Mouse (Mus musculus): ENCODE results near the gene Cd300lg. TPM values are rescaled to one million over a fixed set of nuclear protein-coding genes. Genes with fewer than 3 reads are reported as not detected.

The Cd300lg gene
- total and polyA plus RNA-seq, 3 experiments = not detected

- Histone ChIP-seq H3K4me2 (ENCODE audit: insufficient read depth, low read depth, poor library complexity, severe bottlenecking) (no peak overlapping the region), H3K9me3 (replicated peaks; ENCODE audit: low read length) (no peaks in the 10 kb centered on the region), H3K27ac (ENCODE audit: insufficient read depth, low read depth) (no peak overlapping the region), H3K27me3 (replicated peaks) (peaks cover 86% of the 10 kb centered on the region), H3K9ac (ENCODE audit: insufficient read depth, low read depth) (no peak overlapping the region), H3K4me3 (replicated peaks in 1 of 3; ENCODE audit: low read depth in 2 of 3, low read length in 2 of 3, poor library complexity in 1 of 3) (no peak overlapping the region), H3K36me3 (replicated peaks in 1 of 2; ENCODE audit: control insufficient read depth in 1 of 2, insufficient read depth in 1 of 2, low read length in 1 of 2) (no peaks in the 10 kb centered on the region), H3K4me1 (ENCODE audit: control insufficient read depth in 1 of 2, insufficient read depth in 2 of 2) (no peaks in the 10 kb centered on the region), H3K79me2 (replicated peaks; ENCODE audit: control insufficient read depth, extremely low read depth, insufficient read depth, poor library complexity, severe bottlenecking) (no peaks in the 10 kb centered on the region)
- TF ChIP-seq CHD2 (IDR thresholded peaks at IDR 0.05; ENCODE audit: low read length) (no peak), MAFK (IDR thresholded peaks at IDR 0.05; ENCODE audit: insufficient replicate concordance, low read length) (no peak), CHD1 (IDR thresholded peaks at IDR 0.05; ENCODE audit: low read depth, low read length) (no peak), NELFE (IDR thresholded peaks at IDR 0.05; ENCODE audit: low read depth, low read length) (no peak), SIN3A (IDR thresholded peaks at IDR 0.05; ENCODE audit: low read length) (no peak), MEF2A (IDR thresholded peaks at IDR 0.05; ENCODE audit: borderline replicate concordance, low read depth, low read length) (no peak), MYC (IDR thresholded peaks at IDR 0.05; ENCODE audit: low read depth, low read length) (no peak), USF1 (IDR thresholded peaks at IDR 0.05; ENCODE audit: low read depth, low read length) (no peak), ZKSCAN1 (IDR thresholded peaks at IDR 0.05; ENCODE audit: borderline replicate concordance, low read depth, low read length) (no peak), MAX (IDR thresholded peaks at IDR 0.05; ENCODE audit: low read length) (no peak), JUN (IDR thresholded peaks at IDR 0.05; ENCODE audit: insufficient read depth, low read depth, low read length) (no peak), RCOR1 (conservative IDR thresholded peaks at IDR 0.05; ENCODE audit: low read depth, low read length) (no peak), POLR2A (IDR thresholded peaks at IDR 0.05; ENCODE audit: low read depth, low read length) (no peak), E2F4 (IDR thresholded peaks at IDR 0.05; ENCODE audit: insufficient replicate concordance, low read depth, low read length) (no peak), KAT2A (IDR thresholded peaks at IDR 0.05; ENCODE audit: insufficient replicate concordance, low read length) (no peak), PAX5 (IDR thresholded peaks at IDR 0.05; ENCODE audit: low read length) (no peak)
- dilution Hi-C loops (cut with MboI; ENCODE audit: extremely low pct_ligation_motif_present, extremely low pct_unique_long_range_greater_than_20kb, low sequenced_read_pairs) = no loop called here
- no peak for DNase-seq (ENCODE audit: extremely low read depth)
- in situ Hi-C loops (cut with MboI; ENCODE audit: low pct_ligation_motif_present, low pct_unique_long_range_greater_than_20kb, low sequenced_read_pairs) = no loop called here
These were observed 48.9 kb upstream of the Cd300lg start for GRCm38 (mm10) chr11:101992411-101992810.

- H3K4me3 ChIP-seq (replicated peaks in 1 of 3; ENCODE audit: low read depth in 2 of 3, low read length in 2 of 3, poor library complexity in 1 of 3) = no peak overlapping the region
- H3K27ac ChIP-seq (ENCODE audit: insufficient read depth, low read depth) = no peak overlapping the region
- in situ Hi-C loops (cut with MboI; ENCODE audit: low pct_ligation_motif_present, low pct_unique_long_range_greater_than_20kb, low sequenced_read_pairs) = no loop called here
- DNase-seq (ENCODE audit: extremely low read depth) = no peak
- no peaks in the 10 kb centered on the region for H3K4me1 ChIP-seq (ENCODE audit: control insufficient read depth in 1 of 2, insufficient read depth in 2 of 2)
- H3K79me2 ChIP-seq (replicated peaks; ENCODE audit: control insufficient read depth, extremely low read depth, insufficient read depth, poor library complexity, severe bottlenecking) = no peaks in the 10 kb centered on the region
- H3K9ac ChIP-seq (ENCODE audit: insufficient read depth, low read depth) = no peak overlapping the region
- H3K27me3 ChIP-seq (replicated peaks) = peaks cover 76% of the 10 kb centered on the region
- no peaks in the 10 kb centered on the region for H3K36me3 ChIP-seq (replicated peaks in 1 of 2; ENCODE audit: control insufficient read depth in 1 of 2, insufficient read depth in 1 of 2, low read length in 1 of 2)
- TF ChIP-seq MXI1 (IDR thresholded peaks at IDR 0.05; ENCODE audit: low read depth, low read length) (no peak), JUN (IDR thresholded peaks at IDR 0.05; ENCODE audit: insufficient read depth, low read depth, low read length) (no peak), NELFE (IDR thresholded peaks at IDR 0.05; ENCODE audit: low read depth, low read length) (no peak), MAZ (IDR thresholded peaks at IDR 0.05; ENCODE audit: low read depth, low read length) (no peak), CTCF (conservative IDR thresholded peaks at IDR 0.05 in 1 of 2, IDR thresholded peaks at IDR 0.05 in 1 of 2; ENCODE audit: low read depth in 2 of 2, low read length in 2 of 2) (no peak), HCFC1 (IDR thresholded peaks at IDR 0.05; ENCODE audit: low read depth, low read length) (no peak), ETS1 (conservative IDR thresholded peaks at IDR 0.05; ENCODE audit: low read depth, low read length) (no peak), GABPA (IDR thresholded peaks at IDR 0.05; ENCODE audit: insufficient replicate concordance, low read depth, low read length) (no peak), MYC (IDR thresholded peaks at IDR 0.05; ENCODE audit: low read depth, low read length) (no peak), ZMIZ1 (IDR thresholded peaks at IDR 0.05; ENCODE audit: low read depth, low read length) (no peak)
- dilution Hi-C loops (cut with MboI; ENCODE audit: extremely low pct_ligation_motif_present, extremely low pct_unique_long_range_greater_than_20kb, low sequenced_read_pairs) = no loop called here
- H3K9me3 ChIP-seq (replicated peaks; ENCODE audit: low read length) = no peaks in the 10 kb centered on the region
- H3K4me2 ChIP-seq (ENCODE audit: insufficient read depth, low read depth, poor library complexity, severe bottlenecking) = no peak overlapping the region
These were observed 47.2 kb upstream of the Cd300lg start for GRCm38 (mm10) chr11:101994100-101994499.
